Mouse (Mus musculus) layer of hippocampus, postnatal 36 days (tissue): ENCODE measurements around the gene Nfix. TPM values are rescaled to one million over a fixed set of nuclear protein-coding genes. Genes with fewer than 3 reads are reported as not detected.

Experiments used
- DNase-seq, 2 experiments: peaks; one replicate each; pipeline ENCODE4 v3.0.0; 2022
- total RNA-seq, 2 experiments: library from RNA; stranded (reverse); gene quantifications; 2 replicates each; pipeline ENCODE4 v1.2.3; 2021

Gene Nfix
- total RNA-seq, 2 experiments from 2014 or later: 387 to 434 TPM

DNA sequence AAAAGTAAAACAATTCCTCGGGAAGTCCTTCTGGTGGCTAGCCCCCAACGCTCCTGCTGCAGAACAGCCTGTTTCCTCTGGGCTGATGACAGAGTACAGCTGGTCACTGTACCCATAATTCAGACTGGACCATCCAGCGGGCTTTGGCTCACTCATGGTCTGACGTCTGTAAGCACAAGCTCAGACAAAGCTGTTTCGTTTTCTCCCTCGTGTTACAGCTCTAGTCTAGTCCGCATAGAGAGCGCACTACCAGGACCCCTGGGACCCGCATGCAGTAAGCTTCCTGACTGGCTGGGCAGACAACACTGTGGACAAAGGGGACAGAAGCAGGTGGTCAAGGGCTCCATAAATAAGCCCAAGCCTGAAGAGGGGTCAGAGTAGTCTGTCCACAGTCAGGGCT lies 33.7 kb downstream of the Nfix start:
- DNase-seq: no peak

DNA sequence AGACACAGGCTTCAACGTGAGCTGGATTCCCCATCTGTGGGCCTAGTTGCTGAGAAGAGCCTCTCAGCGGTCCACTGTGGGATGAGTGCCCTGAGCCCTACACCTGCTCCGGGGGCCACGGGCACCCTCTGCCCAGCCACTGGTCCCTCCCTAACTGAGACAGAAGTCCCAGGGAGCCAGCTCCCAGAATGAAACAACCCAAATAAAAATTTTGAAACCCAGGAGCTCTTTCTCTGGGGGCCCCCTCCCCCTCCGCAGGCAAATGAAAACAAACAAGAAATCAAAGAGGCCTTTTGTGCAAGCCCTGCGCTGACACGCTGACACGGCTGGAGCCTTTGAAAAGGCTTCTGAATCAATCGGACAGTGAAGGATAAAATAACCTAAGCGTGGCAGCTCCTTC lies 34.5 kb downstream of the Nfix start:
- DNase-seq: peak in 1 of 2 experiments; percentile 66

DNA sequence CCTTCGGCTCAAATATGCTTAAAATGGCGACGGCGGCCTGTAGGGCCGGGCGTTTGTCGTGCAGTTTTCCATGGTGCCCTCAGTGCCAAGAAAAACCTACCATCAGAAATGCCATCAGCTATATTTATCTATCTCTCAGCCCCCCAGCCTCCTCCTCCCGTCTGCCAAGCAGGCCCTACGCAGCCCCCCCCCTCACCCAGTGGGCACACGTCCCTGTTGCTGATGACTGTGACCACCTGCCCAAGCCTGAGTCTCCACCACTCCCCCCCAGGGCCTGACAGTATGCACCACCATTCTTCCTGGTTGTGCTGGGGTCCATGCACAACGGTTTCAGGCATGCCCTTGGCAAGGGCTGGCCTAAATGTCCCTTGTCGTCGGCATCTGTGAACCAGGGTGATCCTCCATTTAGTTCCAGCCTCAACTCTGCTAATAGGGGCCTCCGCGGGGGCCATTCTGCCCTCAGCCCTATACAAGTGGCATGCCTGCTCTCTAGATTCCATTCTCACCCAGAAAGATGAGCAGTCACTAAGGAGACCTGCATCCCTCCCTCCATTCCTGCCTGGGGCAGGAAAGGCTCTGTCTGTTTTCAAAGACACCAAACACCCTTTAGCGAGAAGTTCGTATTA lies 35.2 kb downstream of the Nfix start:
- no peak for DNase-seq

DNA sequence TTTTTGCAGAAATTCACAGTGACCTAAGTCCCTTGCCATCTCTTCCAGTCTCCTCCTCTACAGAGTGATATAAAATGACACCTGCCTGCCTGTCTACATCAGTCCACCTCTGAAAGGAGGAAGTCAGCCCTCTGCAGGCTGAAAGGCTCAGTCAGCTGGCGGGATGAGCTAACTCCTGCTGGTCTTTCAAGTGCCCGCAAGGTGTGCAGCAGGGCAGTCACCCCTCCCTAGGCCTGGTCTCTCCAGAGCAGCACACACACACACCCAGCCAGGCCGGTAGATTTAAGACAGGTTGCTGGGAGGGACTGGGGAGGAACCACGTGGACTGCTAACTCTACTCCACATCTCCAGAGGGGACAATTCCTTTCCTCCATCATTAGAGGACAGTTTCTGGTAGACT lies 36.0 kb downstream of the Nfix start:
- DNase-seq: no peak

DNA sequence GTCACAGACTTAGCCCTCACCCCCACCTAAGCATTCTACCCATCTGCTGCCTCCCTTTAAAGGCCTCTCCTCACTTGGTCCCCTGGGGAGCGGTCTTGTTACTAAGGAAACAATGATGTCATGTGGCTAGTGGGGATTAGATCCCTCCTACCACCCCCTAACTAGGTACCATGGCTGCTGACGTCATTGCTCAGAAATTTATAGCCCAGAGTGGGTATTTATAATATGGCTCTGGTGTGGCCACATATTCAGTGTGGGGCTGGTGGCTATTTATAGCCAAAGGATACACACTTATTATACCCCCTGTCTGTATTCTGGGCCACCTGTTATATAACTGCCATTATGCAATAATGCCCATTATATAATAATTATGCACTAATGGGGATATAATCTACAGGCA lies 39.2 kb downstream of the Nfix start:
- no peak for DNase-seq

DNA sequence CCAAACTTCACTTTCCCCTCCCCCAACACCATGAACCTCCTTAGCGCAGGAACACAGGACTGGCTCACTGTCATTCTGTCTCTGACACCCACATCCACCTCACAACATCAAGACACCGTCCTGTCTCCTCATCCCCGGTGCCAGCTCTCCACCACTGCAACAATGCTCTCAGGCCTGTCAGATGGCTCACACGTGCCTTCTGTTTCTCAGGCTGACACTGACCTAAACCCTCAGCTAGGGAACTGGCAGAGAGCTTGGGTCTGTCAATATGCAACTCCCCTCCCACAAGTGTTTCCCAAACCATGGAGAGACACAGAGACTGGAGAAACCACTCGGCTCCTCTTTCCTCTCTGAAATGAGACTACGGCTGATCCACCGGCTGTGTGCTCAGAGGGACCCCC lies 39.7 kb downstream of the Nfix start:
- no peak for DNase-seq

DNA sequence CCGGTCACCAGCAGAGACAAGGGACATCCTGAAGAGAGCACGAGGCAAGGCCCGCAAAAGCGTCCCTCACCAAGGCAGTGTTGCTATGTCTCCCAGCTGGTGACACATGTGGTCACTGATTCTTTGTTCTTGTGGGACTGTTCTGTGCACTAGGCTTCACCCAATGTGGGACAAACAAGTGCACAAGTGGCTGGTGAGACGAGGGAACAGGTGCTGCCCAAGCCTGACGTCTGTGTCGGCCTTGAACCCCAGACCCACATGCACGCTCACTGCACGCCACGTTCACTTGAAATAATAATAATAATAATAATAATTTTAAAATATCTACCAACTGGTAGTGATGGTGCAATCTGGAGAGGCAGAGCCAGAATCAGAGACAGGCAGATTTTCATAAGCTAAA lies 40.4 kb downstream of the Nfix start:
- no peak for DNase-seq

DNA sequence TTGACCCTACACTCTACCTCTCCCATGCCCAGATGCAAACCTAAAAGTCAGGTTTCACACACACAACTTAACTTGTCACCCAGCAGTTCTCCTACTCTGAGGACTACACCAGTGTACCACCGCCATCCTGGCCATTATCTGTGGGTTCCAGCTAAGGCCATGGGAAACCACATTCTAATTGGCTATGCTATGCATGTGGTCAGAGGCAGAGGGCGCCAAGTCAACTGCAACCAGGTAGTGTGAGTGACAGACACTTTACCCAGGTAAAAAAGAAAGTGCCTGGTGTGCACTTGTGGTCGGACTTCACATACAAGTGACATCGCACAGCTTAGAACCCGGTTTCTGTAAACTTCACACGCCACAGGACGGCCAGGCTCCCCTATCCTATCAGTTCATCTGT lies 41.0 kb downstream of the Nfix start:
- no peak for DNase-seq

DNA sequence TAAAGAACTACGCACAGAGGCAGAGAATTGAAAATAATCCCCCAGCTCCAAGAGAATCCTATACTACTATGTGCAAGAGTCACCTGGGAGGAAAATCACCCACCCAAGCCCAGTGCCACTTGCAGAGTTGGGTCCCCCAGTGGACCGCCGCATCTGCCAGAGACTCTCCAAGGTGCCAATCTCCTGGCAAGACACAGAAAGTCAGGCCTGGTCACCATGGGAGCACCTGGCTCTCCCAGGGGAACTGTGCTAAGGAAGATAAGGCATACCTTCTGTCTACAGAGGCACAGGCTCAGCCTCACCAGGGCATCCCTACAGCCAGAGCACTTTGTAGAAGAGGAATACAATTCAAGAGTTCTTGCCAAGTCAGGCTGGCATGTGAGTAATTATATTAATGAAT lies 41.8 kb downstream of the Nfix start:
- no peak for DNase-seq

DNA sequence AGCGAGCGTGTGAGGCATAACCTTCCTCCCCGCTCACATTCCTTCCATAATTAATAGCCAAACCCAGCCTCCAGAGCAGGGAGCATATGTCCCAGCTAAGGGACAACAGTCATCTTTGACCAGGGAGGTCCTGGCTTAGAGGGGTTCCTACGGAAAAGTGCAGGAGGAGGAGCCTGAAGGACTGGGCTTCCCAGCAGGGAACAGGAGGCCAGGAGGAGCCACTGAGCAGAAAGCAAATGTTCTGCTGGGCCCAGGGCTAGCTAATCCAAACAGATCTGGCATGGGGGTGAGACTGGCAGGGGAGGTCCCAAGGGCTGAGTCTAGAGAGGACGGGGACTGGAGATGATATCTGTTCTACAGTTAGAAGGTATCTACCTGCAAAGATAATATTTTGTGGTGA lies 42.6 kb downstream of the Nfix start:
- DNase-seq: no peak

DNA sequence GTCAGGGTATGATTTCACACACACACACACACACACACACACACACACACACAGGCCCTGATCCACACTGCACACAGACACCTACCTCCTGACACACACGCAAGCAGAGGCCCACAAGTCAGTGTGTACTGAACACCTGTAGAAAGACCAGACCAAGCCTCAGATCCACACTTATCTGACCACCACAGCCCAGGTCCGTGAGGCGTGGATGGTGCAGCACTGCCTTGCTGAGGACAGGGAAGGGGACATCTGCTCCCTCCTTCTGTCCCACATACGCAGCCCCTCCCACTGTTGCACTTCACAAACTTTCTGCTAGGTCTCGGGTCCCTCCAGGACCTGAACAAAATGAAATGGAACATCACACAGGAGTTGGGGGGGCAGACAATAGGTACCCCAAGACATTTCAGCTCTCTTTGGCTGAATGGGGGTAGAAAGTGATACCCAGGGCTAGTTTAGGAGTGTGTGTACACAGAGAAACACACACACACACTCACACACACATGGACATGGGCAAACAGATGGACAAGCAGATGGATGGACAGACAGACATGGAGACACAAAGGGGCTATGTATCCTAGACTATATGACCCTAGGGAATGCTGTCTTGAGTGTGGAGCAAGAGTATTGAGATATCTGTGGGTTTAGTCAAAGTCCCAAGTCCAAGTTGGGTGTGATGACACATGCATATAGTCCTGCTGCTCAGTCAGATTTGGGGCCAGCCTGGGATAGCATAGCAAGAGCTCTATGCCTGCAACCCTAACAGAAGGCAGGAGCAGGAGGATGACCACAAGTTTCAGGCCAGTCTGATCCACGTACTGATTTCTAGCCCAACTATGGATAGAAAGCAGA lies 47.2 kb downstream of the Nfix start:
- DNase-seq: no peak

DNA sequence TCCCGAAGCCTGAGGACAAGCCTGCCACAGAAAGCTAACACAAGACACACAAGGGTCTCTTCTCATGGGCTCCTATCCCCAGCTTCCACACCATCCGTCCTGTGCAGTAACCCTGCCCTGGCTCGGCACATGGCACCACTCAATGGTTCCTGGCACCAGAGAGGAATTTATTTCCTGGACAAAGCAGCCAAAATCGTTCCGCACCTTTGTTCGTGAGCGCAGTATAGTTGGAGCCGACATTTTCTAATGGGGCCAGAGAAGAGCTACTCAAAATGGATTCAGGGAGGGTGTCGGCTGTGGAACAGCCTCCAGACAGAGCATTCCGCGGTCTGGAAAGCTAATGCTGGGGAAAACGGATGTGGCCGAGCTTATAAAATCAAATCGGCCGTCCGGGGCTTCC lies 50.6 kb downstream of the Nfix start:
- DNase-seq: no peak

DNA sequence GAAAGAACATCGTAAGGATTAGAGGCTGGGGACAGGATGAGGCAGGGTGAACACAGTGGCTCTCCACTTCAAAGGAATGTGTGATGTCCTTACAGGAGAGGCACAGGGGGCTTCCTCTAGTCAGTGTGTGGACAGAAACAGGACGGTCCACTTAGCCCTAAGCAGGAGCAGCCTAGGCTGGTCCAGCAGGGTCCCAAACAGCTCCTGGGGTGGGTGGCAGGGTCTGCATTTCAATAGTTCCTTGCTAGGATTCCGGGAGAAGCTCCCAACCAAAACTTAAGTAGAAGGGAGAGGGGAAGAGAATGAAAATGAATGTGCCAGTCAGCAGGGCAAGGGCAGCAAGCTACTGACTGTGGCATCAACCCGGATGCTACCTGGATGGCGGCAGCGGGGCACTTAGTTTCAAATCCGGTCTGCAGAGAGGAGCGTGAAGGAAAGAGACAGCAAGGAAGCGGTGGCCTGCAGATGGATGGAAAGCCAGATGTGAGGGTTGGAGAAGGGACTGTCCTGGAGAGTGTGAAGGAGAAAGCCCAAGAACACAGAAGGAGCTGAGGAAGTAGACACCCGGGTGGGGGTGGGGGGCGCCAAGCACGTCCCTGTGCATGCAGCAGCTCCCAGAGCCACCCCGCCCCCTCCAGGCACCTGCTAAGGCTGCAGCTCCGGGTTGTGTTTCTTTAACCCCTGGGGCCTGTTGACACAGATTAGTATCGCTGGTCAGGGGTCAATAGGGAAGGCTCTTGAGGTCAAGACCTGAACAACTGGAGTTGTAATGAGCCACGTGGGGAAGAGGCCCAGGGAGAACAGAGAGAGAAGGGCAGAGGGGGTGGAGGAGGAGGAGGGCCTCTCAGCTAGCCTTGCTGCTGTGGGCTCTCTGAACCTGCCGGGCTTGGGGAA lies 54.9 kb downstream of the Nfix start:
- DNase-seq: no peak

DNA sequence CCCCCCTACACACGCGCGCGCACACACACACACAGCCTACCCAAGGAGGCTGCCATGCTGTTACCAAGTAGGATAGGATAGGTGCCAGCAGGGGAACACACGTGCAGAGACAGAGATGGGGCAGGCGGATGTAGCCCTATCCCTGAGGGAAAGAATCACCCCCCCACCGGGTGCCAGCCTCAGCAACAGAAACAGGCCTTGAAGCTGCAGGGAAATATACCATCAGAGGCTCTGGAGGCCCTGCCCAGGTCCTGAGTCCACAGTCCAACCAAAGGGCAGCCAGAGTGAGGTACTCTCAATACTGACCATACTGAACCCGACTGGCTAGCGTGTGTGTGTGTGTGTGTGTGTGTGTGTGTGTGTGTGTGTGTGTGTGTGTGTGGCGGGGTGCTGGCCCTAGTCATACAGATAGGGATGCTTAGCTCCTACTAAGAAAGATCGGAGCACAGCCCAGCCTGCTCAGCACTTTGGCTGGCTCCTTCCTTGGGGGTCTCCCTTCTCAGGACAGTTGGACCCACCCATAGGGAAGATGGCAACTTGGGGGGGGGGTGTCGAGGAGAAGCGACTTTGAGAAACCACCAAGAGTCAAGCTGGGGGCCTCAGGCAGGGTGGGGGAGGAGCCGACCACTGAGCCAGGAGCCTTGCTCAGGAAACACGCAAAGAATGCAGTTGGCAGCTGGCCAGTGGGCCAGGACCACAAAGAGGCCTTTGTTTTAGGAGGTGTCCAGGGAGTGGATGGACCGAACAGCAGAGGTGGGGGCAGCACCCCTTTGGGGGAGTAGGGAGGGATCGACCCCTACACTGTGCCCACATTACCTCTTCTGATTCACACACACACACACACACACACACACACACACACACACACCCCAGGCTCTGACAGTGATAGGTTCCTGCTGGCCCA lies 56.4 kb downstream of the Nfix start:
- DNase-seq: no peak

DNA sequence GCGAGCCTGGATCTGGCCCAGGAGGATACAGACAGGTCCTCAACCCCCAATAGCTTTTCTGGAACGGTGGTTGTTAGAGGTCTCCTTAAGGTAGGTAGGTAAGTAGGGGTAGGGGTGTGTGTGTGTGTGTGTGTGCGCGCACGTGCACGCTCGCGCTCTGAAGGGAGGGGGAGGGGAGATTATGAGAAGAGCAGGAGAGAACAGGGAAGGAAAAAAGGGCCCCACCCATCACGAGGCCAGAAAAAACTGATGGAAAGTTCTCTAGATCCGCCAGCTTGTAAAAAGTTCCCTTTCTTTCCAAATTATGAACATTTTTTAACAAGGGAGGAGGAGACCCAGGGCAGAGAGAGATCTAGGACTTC lies 57.1 kb downstream of the Nfix start:
- DNase-seq: no peak

DNA sequence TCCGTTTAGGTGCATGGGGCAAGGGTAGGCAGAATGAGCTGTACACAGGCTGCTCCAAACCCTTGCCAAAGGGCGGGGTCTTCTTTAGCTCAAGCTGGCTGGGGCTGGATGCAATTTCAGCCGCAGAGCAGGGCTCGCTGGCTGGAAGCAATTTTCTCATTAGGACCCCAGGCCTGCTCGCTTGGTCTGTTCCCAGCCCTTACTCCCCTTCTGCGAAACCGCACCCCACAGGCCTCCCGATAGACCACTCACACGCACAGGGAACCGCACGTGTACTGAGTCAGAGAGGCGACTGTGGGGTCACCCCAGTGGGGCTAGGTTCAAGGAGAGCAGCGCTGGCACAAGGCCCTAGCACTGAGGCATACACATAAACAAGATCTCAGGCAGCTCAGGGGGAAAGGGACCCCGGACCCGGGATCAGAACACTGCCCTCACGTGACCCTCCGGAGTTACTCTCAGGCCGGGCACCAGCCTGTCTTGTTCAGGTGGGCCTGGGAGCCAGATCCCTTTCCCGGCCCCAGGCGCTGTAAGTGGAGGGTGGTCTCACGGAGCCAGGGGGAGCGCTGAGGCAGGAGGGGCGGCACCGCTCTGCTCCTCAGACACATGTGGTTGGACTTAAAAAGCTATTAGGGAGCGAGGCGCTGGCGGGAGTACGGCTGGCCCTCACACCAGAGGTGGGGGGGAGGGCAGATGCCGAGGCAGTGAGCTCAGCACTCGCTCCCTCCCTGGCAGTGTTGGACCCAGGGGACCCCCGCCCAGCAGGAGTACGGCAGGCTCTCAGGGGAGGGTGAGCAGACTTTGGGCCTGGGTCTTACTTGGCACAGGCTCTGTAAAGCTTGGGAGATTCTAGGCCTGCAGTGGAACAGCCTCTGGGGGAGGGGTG lies 57.7 kb downstream of the Nfix start:
- DNase-seq: no peak

DNA sequence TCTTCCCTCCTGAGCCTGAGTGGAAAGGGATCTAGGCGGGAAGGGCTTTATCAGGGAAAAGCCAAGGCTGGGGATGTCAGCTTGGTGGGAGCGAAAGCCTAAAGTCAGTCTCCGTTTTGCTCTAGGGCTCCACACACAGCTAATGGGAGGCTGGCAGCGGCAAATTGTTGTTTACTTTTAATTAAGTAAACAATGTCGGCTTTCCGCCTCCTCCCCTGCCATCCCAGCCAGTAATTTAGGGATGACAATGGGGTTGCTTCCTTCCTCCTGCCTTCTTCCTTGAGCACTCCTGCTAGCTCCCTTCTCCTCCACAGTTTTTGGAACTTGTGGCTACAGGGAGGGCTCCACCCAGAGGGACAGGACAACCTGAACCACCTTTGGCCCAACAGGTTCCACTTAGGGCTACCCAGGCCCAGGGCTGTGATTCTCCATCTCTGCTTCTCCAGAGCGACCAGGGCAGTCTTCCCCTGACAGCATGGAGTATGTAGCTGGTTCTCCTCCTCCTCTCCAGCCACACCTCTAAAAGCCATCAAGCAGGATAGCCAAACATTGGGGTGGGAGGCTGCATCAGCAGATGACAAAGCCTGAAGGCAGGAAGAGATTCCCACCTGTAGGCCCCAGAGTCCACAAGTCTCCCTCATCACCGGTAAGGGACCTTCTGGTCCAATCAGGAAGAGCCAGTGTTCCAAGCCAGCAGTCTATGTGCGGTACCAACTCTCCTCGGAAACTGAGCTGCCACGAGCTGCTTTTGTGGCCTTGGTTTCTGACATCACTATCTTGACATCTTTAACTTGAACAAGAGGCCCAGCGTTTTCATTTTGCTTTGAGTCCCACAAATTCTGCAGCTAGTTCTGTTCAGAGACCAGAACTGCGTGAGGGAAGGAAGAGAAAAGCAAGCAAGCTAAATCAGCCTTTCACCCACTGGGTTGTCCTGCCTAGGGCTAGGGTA lies 59.0 kb downstream of the Nfix start:
- DNase-seq: no peak

DNA sequence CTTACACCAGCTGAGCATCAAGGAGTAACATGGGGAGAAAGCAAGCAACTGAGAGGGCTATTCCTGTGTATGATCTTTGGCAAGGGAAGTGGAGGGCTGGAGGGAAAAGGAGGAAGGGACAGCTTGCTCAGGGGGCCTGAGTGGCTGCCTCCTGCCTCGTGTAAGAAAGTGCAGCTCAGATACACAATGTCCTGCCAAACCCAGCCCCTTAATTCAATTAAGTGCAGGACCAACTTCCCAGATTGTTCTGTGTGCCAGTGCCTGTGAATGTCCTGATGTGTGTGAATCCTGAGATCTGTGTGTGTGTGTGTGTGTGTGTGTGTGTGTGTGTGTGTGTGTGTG lies 60.8 kb downstream of the Nfix start:
- no peak for DNase-seq

DNA sequence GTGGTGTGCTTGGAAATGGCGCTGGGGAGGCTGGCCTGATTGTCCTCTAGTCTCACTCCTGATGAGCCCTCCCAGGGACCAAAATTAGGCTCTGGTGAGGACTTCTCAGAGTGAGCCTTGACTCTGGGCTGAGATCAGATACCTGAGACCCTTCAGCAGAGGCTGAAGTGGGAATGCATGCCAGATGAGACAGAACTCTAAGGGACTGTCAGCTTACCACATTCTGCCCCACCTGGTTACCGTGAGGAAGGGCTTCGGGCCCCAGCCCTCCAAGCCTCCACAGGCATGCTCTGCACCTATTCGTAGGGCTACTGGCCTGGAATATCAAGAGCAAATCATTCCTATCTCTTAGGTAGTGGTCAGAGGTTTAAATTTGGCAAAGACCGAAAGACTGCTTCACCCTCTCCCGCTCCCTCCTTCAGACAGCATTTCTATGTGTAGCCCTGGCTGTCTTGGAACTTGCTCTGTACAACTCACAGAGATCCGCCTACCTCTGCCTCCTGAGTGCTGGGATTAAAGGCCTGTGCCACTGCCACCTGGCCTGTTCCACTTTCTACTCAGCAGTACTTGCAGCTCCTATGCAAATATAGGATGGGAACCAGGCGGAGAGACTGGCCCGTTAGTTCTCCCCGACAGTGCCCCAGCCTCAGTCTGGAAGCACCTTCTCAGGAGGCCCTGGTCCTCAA lies 61.3 kb downstream of the Nfix start:
- no peak for DNase-seq

DNA sequence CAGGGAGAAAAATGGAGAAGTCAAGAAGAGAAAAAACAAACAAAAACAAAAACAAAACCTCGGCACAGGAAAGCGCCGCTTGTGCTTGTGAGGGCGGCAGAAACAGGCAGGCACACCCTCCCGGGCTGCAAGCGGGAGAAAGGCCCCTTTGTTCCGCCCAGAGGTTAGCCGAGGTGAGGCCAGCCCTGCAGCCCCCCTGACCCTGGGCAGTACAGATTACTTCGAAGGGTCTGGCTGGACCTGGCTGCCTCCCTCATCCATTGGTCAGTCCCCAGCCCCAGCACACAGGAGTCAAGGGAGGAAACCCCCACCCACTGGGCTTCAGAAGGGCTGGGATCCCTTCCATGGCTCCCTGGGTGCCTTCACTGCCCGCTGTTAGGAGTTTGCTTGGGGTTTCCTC lies 61.9 kb downstream of the Nfix start:
- DNase-seq: no peak
